Mouse (Mus musculus): Measurements from ENCODE around the gene Cask.

DNA sequence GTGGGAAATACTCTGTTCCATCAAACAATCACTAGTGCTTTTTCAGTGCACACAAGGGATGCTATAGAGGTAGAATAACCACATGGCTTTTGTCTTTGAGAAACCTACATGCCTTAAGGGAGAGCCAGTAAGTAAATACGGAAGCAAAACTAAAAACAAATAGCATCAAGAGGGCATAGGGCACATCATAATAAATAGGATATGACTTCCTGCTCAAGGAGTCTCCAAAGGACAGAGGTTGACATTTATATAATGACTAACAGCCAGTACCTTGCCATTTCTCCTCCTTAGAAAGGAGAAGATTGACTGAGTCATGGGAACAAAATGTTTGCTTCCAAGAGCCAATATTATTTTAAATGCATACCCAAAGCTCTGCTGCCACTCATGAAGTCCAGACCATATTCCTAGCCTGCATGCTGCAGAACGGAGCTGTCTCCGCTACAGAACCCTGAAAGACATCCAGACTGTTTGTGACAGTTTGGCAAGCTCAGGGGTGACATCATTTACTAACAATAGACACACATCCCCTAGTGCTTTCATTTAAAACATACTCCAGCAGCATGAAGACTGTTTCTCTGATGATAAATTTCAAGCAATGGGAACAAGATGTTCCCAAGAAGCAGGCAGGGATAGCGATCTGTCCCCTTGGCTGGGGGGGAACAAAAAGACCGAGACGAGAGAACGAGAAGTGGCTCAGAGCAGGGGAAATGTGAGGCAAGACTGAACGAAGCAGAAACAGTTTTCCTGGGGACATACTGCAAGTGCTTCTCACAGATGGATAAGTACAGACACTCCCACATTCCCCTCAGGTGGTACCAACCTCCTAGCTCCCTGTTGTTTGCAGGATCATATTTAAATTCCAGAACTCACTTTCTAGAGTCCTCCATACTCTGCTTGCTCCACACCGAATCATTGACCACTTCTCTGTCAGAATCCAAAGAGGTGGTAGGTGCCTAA, 381.7 kb downstream of the Cask start:
- no peak for TF ChIP-seq POLR2A (IDR thresholded peaks at IDR 0.05; ENCODE audit: low read depth, low read length)
- no peak for TF ChIP-seq CTCF (conservative IDR thresholded peaks at IDR 0.05; ENCODE audit: insufficient read depth, insufficient read length, low read depth, low read length)
